Mouse (Mus musculus) CH12.LX (cell line): Measurements from ENCODE around the gene Olfr1394.
"Not testable (repeated sequence)": the region's sequence is repeated elsewhere in the genome, so short reads cannot be mapped to it uniquely, and the experiment has no call there.

Experiments
- CTCF ChIP-seq, 2 experiments: IDR thresholded peaks in 1 of 2; conservative IDR thresholded peaks in 1 of 2; 2 replicates each; pipeline ENCODE4 v1.5.1; 2011 to 2012; ENCODE audit warnings: low read depth in 2 of 2, low read length in 2 of 2, improper control_type of control experiment in 1 of 2, inconsistent platforms in 1 of 2, mild to moderate bottlenecking in 1 of 2, moderate library complexity in 1 of 2
- EP300 ChIP-seq: IDR thresholded peaks from 2 replicates; pipeline ENCODE4 v1.6.1; 2011; ENCODE audit warnings: low read length, improper control_type of control experiment
- MAX ChIP-seq: IDR thresholded peaks from 2 replicates; pipeline ENCODE4 v1.6.1; 2011; ENCODE audit warnings: low read length, improper control_type of control experiment
- MYC ChIP-seq: IDR thresholded peaks from 2 replicates; pipeline ENCODE4 v1.6.1; 2011; ENCODE audit warnings: low read depth, mild to moderate bottlenecking, improper control_type of control experiment, low read length
- NRF1 ChIP-seq: IDR thresholded peaks from 2 replicates; pipeline ENCODE4 v1.6.1; 2014; ENCODE audit warnings: low read depth, mild to moderate bottlenecking, inconsistent platforms, low read length, improper control_type of control experiment, moderate library complexity
- POLR2A ChIP-seq: IDR thresholded peaks from 2 replicates; pipeline ENCODE4 v1.6.1; 2011; ENCODE audit warnings: low read depth, mild to moderate bottlenecking, improper control_type of control experiment, low read length
- POLR2AphosphoS2 ChIP-seq: IDR thresholded peaks from 2 replicates; pipeline ENCODE4 v1.6.1; 2011; ENCODE audit warnings: low read depth, low read length, improper control_type of control experiment
- USF1 ChIP-seq: IDR thresholded peaks from 2 replicates; pipeline ENCODE4 v1.6.1; 2014; ENCODE audit warnings: low read depth, mild to moderate bottlenecking, inconsistent platforms, low read length, improper control_type of control experiment
- ZNF384 ChIP-seq: IDR thresholded peaks from 2 replicates; pipeline ENCODE4 v1.6.1; 2012; ENCODE audit warnings: low read depth, low read length, improper control_type of control experiment, inconsistent platforms

DNA sequence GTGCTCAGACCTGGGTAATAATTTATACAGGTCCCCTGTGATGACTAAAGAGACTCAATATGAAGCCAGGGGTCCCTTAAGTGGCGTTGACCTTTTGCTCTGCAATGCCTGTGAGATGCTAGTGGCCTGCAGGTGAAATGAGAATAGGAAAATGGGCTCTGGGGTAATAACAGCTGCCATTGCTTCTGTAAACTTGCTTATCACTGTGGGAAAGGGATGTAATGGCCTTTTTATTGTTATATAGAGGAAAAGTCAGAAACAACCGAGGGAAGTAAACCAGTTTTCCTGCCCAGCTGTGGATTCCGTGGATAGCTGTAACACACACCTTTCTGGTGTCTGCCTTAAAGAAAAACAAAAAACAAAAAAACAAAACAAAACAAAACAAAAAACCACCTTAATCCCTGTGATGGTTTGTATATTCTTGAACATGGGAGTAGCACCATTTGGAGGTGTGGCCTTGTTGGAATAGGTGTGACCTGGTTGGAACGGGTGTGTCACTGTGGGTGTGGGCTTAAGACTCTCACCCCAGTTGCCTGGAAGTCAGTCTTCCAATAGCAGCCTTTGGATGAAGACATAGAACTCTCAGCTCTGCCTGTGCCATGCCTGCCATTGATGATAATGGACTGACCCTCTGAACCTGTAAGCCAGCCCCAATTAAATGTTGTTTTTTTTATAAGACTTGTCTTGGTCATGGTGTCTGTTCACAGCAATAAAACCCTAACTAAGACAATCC lies 22.0 kb downstream of the Olfr1394 start:
- not testable (repeated sequence) for TF ChIP-seq CTCF (conservative IDR thresholded peaks at IDR 0.05 in 1 of 2, IDR thresholded peaks at IDR 0.05 in 1 of 2; ENCODE audit: low read depth in 2 of 2, low read length in 2 of 2); MYC; USF1; NRF1; POLR2A; POLR2AphosphoS2; ZNF384; EP300; MAX
